Mouse (Mus musculus) bone marrow, adult 2 months (tissue): ENCODE results near the gene Cpt1c.

Experiments used
- CTCF ChIP-seq: fragments of 200-500 bp; IDR thresholded peaks from 2 replicates; pipeline ENCODE4 v1.5.1; 2011; ENCODE audit warnings: low read length, control low read depth; ENCODE audit not compliant: control insufficient read depth, insufficient read depth
- POLR2A ChIP-seq: fragments of 200-500 bp; IDR thresholded peaks from 2 replicates; pipeline ENCODE4 v1.6.1; 2011; ENCODE audit warnings: low read depth, mild to moderate bottlenecking, control low read depth, low read length, borderline replicate concordance; ENCODE audit not compliant: control insufficient read depth

GRCm38 (mm10) chr7:44986879-44987718 is 12.4 kb upstream of the Cpt1c start:
- TF ChIP-seq CTCF (no peak), POLR2A (peak; percentile 46; the same call in 1 of the 2 replicates)
